Mouse (Mus musculus): Measurements from ENCODE around the gene Foxj1. TPM values are rescaled to one million over a fixed set of nuclear protein-coding genes. Genes with fewer than 3 reads are reported as not detected.
"Not testable (repeated sequence)": the region's sequence is repeated elsewhere in the genome, so short reads cannot be mapped to it uniquely, and the experiment has no call there.

The Foxj1 gene
- 0.07 and 0.14 TPM in 2 replicates for polyA plus RNA-seq (2015; fragmentation: Nextera tagmentation; extraction: Ambion mirVana)

DNA sequence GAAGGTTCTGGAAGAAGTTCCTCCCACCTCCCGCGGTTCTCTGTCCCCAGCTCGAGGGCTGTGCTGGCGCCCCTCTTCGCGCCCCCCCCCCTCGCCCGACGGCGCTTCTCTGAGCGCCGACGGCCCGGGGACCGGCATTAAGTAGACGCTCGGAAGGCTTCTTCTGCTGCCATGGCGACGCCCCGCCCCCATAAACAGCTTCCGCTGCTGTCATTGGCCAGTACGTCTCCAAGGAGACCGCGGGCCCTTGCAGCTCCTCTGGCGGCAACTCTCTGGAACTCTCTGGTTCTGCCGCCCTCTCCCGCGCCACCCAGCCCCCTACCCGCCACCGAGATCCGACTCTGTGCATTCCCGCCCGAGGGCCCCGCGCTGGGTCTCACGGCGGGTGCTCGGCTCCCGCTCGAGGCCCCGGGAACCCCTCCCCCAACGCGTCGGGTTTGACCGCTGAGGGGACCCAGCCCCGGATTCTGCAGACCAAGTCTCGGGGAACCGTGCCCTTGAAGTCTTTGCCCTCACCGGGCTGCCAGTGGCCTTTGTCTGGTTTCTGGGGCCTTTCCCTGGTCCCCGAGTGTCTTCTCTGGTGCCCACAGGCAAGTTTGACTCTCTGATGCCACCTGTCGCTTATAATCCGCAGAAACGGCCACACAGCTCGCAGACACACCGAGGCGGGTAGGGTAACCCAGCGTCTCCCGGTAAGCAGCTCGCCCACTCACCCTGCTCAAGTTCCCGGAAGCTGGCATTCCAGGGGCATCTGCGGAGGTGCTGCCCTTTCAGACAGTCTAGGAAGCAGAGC, at the start of gene Foxj1:
Gene Foxj1 (minus strand): TSS at position 156 of the 793 bp plus-strand sequence.
- TF ChIP-seq EP300 (IDR thresholded peaks at IDR 0.05; ENCODE audit: low read depth) (no peak), CTCF (IDR thresholded peaks at IDR 0.05; ENCODE audit: low read depth) (peak; percentile 67)
- ATAC-seq = peak; percentile 90
- H3K4me2 ChIP-seq (ENCODE audit: low read depth, low read length) = peak within 1 kb of the TSS; percentile 100
- peak within 1 kb of the TSS; percentile 55 for H3K9ac ChIP-seq (replicated peaks)
- no peaks in the 10 kb centered on the region for H3K9me3 ChIP-seq (ENCODE audit: low read length)
- H3K4me3 ChIP-seq (ENCODE audit: low read depth, low read length) = peak within 1 kb of the TSS; percentile 72
- 1% methylated on average over 45 of the region's 61 CpGs for WGBS (ENCODE audit: insufficient replicate concordance)
- peak; percentile 95 for DNase-seq
- H3K27ac ChIP-seq (ENCODE audit: low read depth) = no peak within 1 kb of the TSS
- peaks cover 26% of the 10 kb centered on the region for H3K27me3 ChIP-seq (ENCODE audit: insufficient read depth, low read length)
- H3K36me3 ChIP-seq (replicated peaks; ENCODE audit: insufficient read depth, low read length) = no peaks in the 10 kb centered on the region
- H3K4me1 ChIP-seq (ENCODE audit: insufficient read depth) = peaks cover 36% of the 10 kb centered on the region

DNA sequence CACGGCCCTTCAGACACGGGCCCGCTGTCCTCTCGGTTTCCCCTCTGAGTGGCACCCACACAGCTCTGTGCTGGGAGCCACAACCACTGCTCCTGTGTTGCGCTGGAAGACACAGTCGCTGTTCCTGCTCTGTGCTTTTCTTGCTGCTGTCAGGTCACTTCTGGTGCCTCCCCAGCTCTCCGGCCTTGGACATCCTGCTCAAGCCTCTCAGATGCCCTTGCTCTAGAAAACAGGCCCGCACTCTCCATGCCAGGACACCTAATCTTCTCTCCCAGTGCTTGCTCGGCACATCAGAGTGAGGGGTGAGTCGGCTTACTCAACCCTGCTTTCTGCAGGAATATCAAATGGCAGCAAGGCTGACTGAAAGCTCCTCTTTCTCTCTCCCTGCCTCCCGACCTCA, 49.0 kb upstream of the Foxj1 start:
- Histone ChIP-seq H3K27me3 (ENCODE audit: insufficient read depth, low read length) (no peaks in the 10 kb centered on the region), H3K27ac (ENCODE audit: low read depth) (no peak overlapping the region), H3K4me1 (ENCODE audit: insufficient read depth) (peaks cover 14% of the 10 kb centered on the region), H3K36me3 (replicated peaks; ENCODE audit: insufficient read depth, low read length) (no peaks in the 10 kb centered on the region), H3K4me3 (ENCODE audit: low read depth, low read length) (no peak overlapping the region), H3K9me3 (ENCODE audit: low read length) (no peaks in the 10 kb centered on the region), H3K4me2 (ENCODE audit: low read depth, low read length) (no peak overlapping the region), H3K9ac (replicated peaks) (no peak overlapping the region)
- TF ChIP-seq CTCF (IDR thresholded peaks at IDR 0.05; ENCODE audit: low read depth) (no peak), EP300 (IDR thresholded peaks at IDR 0.05; ENCODE audit: low read depth) (no peak)
- no peak for ATAC-seq
- no peak for DNase-seq
- 84% methylated on average over 11 of the region's 11 CpGs for WGBS (ENCODE audit: insufficient replicate concordance)

DNA sequence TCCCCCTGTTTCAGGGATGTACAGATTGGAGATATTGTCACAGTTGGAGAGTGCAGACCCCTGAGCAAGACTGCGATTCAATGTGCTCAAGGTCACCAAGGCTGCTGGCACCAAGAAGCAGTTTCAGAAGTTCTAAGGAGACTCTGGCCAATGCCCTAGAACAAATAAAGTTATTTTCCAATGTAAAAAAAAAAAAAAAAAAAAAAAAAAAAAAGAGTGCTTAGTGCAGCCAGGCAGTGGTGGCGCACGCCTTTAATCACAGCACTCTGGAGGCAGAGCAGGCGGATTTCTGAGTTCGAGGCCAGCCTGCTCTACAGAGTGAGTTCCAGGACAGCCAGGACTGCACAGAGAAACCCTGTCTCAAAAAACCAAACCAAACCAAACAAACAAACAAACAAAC, 47.9 kb upstream of the Foxj1 start:
- ATAC-seq; H3K4me3 ChIP-seq (ENCODE audit: low read depth, low read length); H3K9ac ChIP-seq (replicated peaks); H3K9me3 ChIP-seq (ENCODE audit: low read length); H3K4me1 ChIP-seq (ENCODE audit: insufficient read depth); H3K27ac ChIP-seq (ENCODE audit: low read depth); H3K4me2 ChIP-seq (ENCODE audit: low read depth, low read length); DNase-seq; H3K36me3 ChIP-seq (replicated peaks; ENCODE audit: insufficient read depth, low read length); H3K27me3 ChIP-seq (ENCODE audit: insufficient read depth, low read length): not testable (repeated sequence)
- 82% methylated on average over 5 of the region's 5 CpGs for WGBS (ENCODE audit: insufficient replicate concordance)

DNA sequence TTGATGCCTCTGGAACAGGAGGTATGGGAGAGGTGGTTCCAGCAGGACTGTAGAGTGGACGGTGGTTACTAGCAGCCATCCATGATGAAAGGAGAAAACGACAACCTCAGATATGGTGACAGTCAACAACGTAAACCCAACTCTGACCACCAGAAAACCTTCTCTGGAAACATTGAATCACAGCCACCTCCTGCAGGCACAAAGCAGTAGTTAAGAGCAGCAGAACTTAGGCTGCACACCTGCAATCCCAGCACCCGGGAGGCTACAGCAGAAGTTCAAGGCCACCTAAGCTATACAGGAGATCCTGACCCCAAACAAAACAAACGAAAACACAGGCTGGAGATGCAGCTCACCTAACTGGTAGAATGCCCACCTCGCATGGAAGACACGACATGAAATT, 45.6 kb upstream of the Foxj1 start:
- no peak for TF ChIP-seq CTCF (IDR thresholded peaks at IDR 0.05; ENCODE audit: low read depth)
- TF ChIP-seq EP300 (IDR thresholded peaks at IDR 0.05; ENCODE audit: low read depth) = no peak
- H3K9ac ChIP-seq (replicated peaks) = no peak overlapping the region
- H3K27ac ChIP-seq (ENCODE audit: low read depth) = no peak overlapping the region
- no peak overlapping the region for H3K4me2 ChIP-seq (ENCODE audit: low read depth, low read length)
- H3K36me3 ChIP-seq (replicated peaks; ENCODE audit: insufficient read depth, low read length) = no peaks in the 10 kb centered on the region
- H3K4me3 ChIP-seq (ENCODE audit: low read depth, low read length) = no peak overlapping the region
- WGBS (ENCODE audit: insufficient replicate concordance) = 74% methylated on average over 7 of the region's 7 CpGs
- no peaks in the 10 kb centered on the region for H3K27me3 ChIP-seq (ENCODE audit: insufficient read depth, low read length)
- H3K9me3 ChIP-seq (ENCODE audit: low read length) = no peaks in the 10 kb centered on the region
- ATAC-seq = no peak
- DNase-seq = no peak
- H3K4me1 ChIP-seq (ENCODE audit: insufficient read depth) = no peaks in the 10 kb centered on the region

DNA sequence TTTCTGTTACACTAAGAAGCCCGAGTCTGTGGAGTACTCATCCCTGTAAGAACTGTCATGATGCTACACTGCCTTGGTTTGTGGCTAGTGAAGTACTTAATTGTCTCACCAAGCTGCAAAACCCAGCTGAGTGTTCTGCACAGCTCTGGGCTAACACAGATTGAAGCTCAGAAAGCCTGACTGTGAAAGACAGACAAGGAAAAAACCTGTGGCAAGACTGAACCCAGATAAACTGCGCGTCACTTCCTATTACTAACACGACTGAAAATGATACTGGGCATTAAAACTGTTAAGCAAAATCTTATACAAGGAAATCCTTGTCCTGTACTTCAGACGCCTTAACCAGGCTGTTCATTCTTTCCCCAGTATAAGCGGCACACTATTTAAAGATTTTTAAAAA, 44.3 kb upstream of the Foxj1 start:
- TF ChIP-seq CTCF (IDR thresholded peaks at IDR 0.05; ENCODE audit: low read depth) (no peak), EP300 (IDR thresholded peaks at IDR 0.05; ENCODE audit: low read depth) (no peak)
- 53% methylated on average over 6 of the region's 6 CpGs for WGBS (ENCODE audit: insufficient replicate concordance)
- no peaks in the 10 kb centered on the region for H3K27me3 ChIP-seq (ENCODE audit: insufficient read depth, low read length)
- H3K4me3 ChIP-seq (ENCODE audit: low read depth, low read length) = no peak overlapping the region
- H3K4me1 ChIP-seq (ENCODE audit: insufficient read depth) = no peaks in the 10 kb centered on the region
- no peak overlapping the region for H3K4me2 ChIP-seq (ENCODE audit: low read depth, low read length)
- H3K27ac ChIP-seq (ENCODE audit: low read depth) = no peak overlapping the region
- no peak for ATAC-seq
- DNase-seq = no peak
- H3K36me3 ChIP-seq (replicated peaks; ENCODE audit: insufficient read depth, low read length) = no peaks in the 10 kb centered on the region
- H3K9ac ChIP-seq (replicated peaks) = no peak overlapping the region
- H3K9me3 ChIP-seq (ENCODE audit: low read length) = no peaks in the 10 kb centered on the region

DNA sequence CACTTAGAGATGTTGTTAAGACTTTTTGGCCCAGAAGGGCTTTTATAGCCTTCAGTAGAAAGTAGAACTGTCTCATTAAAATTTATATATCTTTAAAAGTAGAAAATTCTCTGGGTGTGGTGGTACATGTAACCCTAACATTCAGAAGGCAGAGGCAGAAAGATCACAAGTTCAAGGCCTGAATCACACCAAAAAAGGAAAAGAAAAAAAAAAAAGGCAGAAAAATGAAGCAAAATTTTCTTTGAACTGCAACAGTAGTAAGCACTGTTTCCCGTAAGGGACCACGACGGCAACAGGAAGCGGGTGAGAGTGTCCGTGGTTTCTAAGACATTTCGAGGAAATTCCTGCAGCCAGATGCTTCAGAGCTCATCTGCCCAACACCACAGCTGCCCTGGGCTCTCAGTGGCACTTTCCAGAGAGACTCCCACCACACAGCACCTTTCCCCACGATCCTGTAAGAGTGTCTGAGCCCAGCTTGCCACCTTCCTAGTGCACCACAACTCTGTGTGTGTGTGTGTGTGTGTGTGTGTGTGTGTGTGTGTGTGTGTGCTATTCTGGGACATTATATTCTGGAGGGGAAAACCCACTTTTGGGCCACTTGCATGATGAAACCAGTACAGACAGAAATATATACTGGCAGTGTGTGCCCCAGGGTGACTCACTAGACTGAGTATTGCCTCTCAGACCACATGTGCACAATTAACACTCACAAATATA, 41.9 kb upstream of the Foxj1 start:
- DNase-seq = peak; percentile 36
- Histone ChIP-seq H3K9me3 (ENCODE audit: low read length) (no peaks in the 10 kb centered on the region), H3K4me2 (ENCODE audit: low read depth, low read length) (no peak overlapping the region), H3K36me3 (replicated peaks; ENCODE audit: insufficient read depth, low read length) (no peaks in the 10 kb centered on the region), H3K4me3 (ENCODE audit: low read depth, low read length) (no peak overlapping the region), H3K4me1 (ENCODE audit: insufficient read depth) (no peaks in the 10 kb centered on the region), H3K27me3 (ENCODE audit: insufficient read depth, low read length) (no peaks in the 10 kb centered on the region), H3K9ac (replicated peaks) (no peak overlapping the region), H3K27ac (ENCODE audit: low read depth) (no peak overlapping the region)
- ATAC-seq = no peak
- TF ChIP-seq EP300 (IDR thresholded peaks at IDR 0.05; ENCODE audit: low read depth) (no peak), CTCF (IDR thresholded peaks at IDR 0.05; ENCODE audit: low read depth) (no peak)
- 35% methylated on average over 7 of the region's 7 CpGs for WGBS (ENCODE audit: insufficient replicate concordance)
